Mouse (Mus musculus) CH12.LX (cell line): ENCODE results near the gene Mcam. TPM values are rescaled to one million over a fixed set of nuclear protein-coding genes. Genes with fewer than 3 reads are reported as not detected.

Experiments used
- DNase-seq: peaks from one replicate; pipeline ENCODE4 v3.0.0-alpha.2; 2013; ENCODE audit errors: extremely low read depth
- H3K27ac ChIP-seq: 2 replicates; pipeline ENCODE4 v1.5.1; 2012; ENCODE audit warnings: low read depth, mild to moderate bottlenecking, control low read depth, moderate library complexity; ENCODE audit not compliant: insufficient read depth
- H3K27me3 ChIP-seq: replicated peaks from 2 replicates; pipeline ENCODE3; 2012; ENCODE audit warnings: inconsistent platforms
- H3K36me3 ChIP-seq, 2 experiments: replicated peaks in 1 of 2; 2 replicates each; pipeline versions ENCODE3 to v1.6.1; 2012; ENCODE audit warnings: inconsistent platforms in 1 of 2, low read length in 1 of 2, mild to moderate bottlenecking in 1 of 2, mixed read lengths in 1 of 2, moderate library complexity in 1 of 2; ENCODE audit not compliant: control insufficient read depth in 1 of 2, insufficient read depth in 1 of 2
- H3K4me1 ChIP-seq, 2 experiments: 2 replicates each; pipeline ENCODE4 v1.6.1; 2012; ENCODE audit warnings: inconsistent platforms in 1 of 2, moderate library complexity in 1 of 2; ENCODE audit not compliant: insufficient read depth in 2 of 2, control insufficient read depth in 1 of 2
- H3K4me2 ChIP-seq: 2 replicates; pipeline ENCODE4 v1.6.1; 2012; ENCODE audit warnings: low read depth, mild to moderate bottlenecking, control low read depth; ENCODE audit not compliant: poor library complexity, insufficient read depth, severe bottlenecking
- H3K4me3 ChIP-seq, 3 experiments: fragments of 150-350 bp in 1 of 3; sonication (generic) in 1 of 3; replicated peaks in 1 of 3; 2 replicates each; pipeline versions ENCODE3 to v1.5.1; 2011 to 2012; ENCODE audit warnings: low read depth in 2 of 3, low read length in 2 of 3, mild to moderate bottlenecking in 2 of 3, moderate library complexity in 2 of 3, control low read depth in 1 of 3, improper control_type of control experiment in 1 of 3, inconsistent platforms in 1 of 3, mixed read lengths in 1 of 3; ENCODE audit not compliant: poor library complexity in 1 of 3
- H3K79me2 ChIP-seq: replicated peaks from 2 replicates; pipeline ENCODE4 v1.6.1; 2012; ENCODE audit warnings: mild to moderate bottlenecking, moderate library complexity; ENCODE audit not compliant: control insufficient read depth, poor library complexity, insufficient read depth, severe bottlenecking; ENCODE audit errors: extremely low read depth
- H3K9ac ChIP-seq: 2 replicates; pipeline ENCODE4 v1.6.1; 2012; ENCODE audit warnings: low read depth, mild to moderate bottlenecking, control low read depth, moderate library complexity; ENCODE audit not compliant: insufficient read depth
- H3K9me3 ChIP-seq: replicated peaks from 2 replicates; pipeline ENCODE3; 2012; ENCODE audit warnings: low read length, inconsistent platforms, mixed read lengths
- CTCF ChIP-seq, 2 experiments: IDR thresholded peaks in 1 of 2; conservative IDR thresholded peaks in 1 of 2; 2 replicates each; pipeline ENCODE4 v1.5.1; 2011 to 2012; ENCODE audit warnings: low read depth in 2 of 2, low read length in 2 of 2, improper control_type of control experiment in 1 of 2, inconsistent platforms in 1 of 2, mild to moderate bottlenecking in 1 of 2, moderate library complexity in 1 of 2
- E2F4 ChIP-seq: IDR thresholded peaks from 2 replicates; pipeline ENCODE4 v1.6.1; 2011; ENCODE audit warnings: low read depth, low read length, improper control_type of control experiment; ENCODE audit not compliant: insufficient replicate concordance
- ELF1 ChIP-seq: IDR thresholded peaks from 2 replicates; pipeline ENCODE4 v1.6.1; 2014; ENCODE audit warnings: low read depth, mild to moderate bottlenecking, inconsistent platforms, low read length, improper control_type of control experiment
- EP300 ChIP-seq: IDR thresholded peaks from 2 replicates; pipeline ENCODE4 v1.6.1; 2011; ENCODE audit warnings: low read length, improper control_type of control experiment
- MAFK ChIP-seq: IDR thresholded peaks from 2 replicates; pipeline ENCODE4 v1.6.1; 2011; ENCODE audit warnings: low read length, improper control_type of control experiment; ENCODE audit not compliant: insufficient replicate concordance
- MEF2A ChIP-seq: IDR thresholded peaks from 2 replicates; pipeline ENCODE4 v1.6.1; 2014; ENCODE audit warnings: low read depth, mild to moderate bottlenecking, inconsistent platforms, low read length, improper control_type of control experiment, borderline replicate concordance
- MXI1 ChIP-seq: IDR thresholded peaks from 2 replicates; pipeline ENCODE4 v1.6.1; 2011; ENCODE audit warnings: mild to moderate bottlenecking, low read depth, low read length, improper control_type of control experiment
- POLR2AphosphoS2 ChIP-seq: IDR thresholded peaks from 2 replicates; pipeline ENCODE4 v1.6.1; 2011; ENCODE audit warnings: low read depth, low read length, improper control_type of control experiment
- RCOR1 ChIP-seq: conservative IDR thresholded peaks from 2 replicates; pipeline ENCODE4 v1.6.1; 2012; ENCODE audit warnings: low read depth, mild to moderate bottlenecking, inconsistent platforms, low read length, improper control_type of control experiment
- TBP ChIP-seq: conservative IDR thresholded peaks from 2 replicates; pipeline ENCODE4 v1.6.1; 2011; ENCODE audit warnings: low read depth, low read length, improper control_type of control experiment
- USF1 ChIP-seq: IDR thresholded peaks from 2 replicates; pipeline ENCODE4 v1.6.1; 2014; ENCODE audit warnings: low read depth, mild to moderate bottlenecking, inconsistent platforms, low read length, improper control_type of control experiment
- dilution Hi-C: fragments of 300-500 bp; cut with MboI; formaldehyde crosslinking; loops from 2 replicates; pipeline ENCODE4 v1.14.3; 2020; ENCODE audit warnings: low sequenced_read_pairs; ENCODE audit not compliant: extremely low pct_unique_long_range_greater_than_20kb, extremely low pct_ligation_motif_present
- in situ Hi-C: fragments of 300-500 bp; cut with MboI; formaldehyde crosslinking; loops from 3 replicates; pipeline ENCODE4 v1.14.3; 2019; ENCODE audit warnings: low sequenced_read_pairs, low pct_ligation_motif_present, low pct_unique_long_range_greater_than_20kb, mixed read lengths
- polyA plus RNA-seq: library from polyadenylated mRNA; unstranded; fragments of >175 nt; gene quantifications from 2 replicates; pipeline ENCODE4 v1.2.1, GENCODE M21; 2012; ENCODE audit warnings: low read depth; ENCODE audit not compliant: insufficient read length
- total RNA-seq, 2 experiments: library from RNA; depleted of rRNA; stranded (reverse); fragments of 300-350 nt in 1 of 2; fragments of >200 nt in 1 of 2; gene quantifications; 2 replicates each; pipeline ENCODE4 v1.2.3; 2012 to 2014

The Mcam gene
- total and polyA plus RNA-seq, 3 experiments = 0.40 to 0.98 (median 0.56) TPM

DNA sequence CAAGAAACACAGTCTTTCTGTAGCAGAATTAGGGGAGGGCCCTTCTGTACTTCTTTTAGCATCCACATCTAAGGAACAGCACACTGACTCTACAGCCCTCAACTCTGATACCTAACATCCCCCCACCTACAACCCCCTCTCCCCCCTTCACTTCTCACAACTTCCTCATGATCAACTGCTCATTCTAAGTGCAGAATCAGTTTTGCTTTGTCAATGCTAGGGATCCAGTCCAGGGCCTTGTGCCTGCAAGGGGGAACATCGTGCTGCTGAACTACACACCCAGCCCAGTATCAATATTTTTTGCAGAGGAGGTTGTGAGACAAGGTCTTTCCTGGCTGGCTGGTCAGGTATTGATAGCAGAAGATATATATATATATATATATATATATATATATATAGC, 41.7 kb downstream of the Mcam start:
- H3K27me3 ChIP-seq = no peaks in the 10 kb centered on the region
- DNase-seq = no peak
- dilution Hi-C loops (no loop called here), in situ Hi-C loops (no loop called here)
- H3K4me1 ChIP-seq = peaks cover 13 to 56% of the 10 kb centered on the region in 2 experiments
- peak overlapping the region; percentile 41 for H3K9ac ChIP-seq
- TF ChIP-seq MAFK (no peak), EP300 (0 out of 2 replicates have a peak, but pooled peaks have one; percentile 5)
- peak overlapping the region; percentile 60 for H3K27ac ChIP-seq
- peaks cover 14% of the 10 kb centered on the region; the same call in 1 of the 2 replicates for H3K79me2 ChIP-seq
- peak overlapping the region; percentile 65 for H3K4me2 ChIP-seq
- H3K4me3 ChIP-seq = no peak overlapping the region
- no peaks in the 10 kb centered on the region for H3K9me3 ChIP-seq
- H3K36me3 ChIP-seq = peaks cover 11 to 51% of the 10 kb centered on the region in 2 experiments

DNA sequence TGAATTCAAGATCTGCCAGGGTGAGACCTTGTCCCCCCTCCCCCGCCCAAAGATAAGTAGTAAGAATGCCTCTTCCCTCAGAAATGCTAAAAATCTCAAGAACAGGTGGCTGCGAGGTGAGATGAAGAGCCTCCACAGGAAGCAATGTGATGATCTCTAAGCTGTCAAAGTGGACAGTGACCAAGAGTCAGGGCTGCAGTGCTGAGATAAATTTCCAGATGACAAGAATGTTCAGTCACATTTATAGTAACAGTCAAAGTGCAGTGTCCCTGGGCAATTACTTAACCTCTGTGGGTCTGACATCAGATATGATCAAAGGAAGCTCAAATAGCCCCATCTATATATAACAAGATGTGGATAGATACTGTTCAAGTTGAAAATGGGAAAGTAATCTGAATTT, 43.1 kb downstream of the Mcam start:
- dilution Hi-C loops (no loop called here), in situ Hi-C loops (no loop called here)
- no peak overlapping the region for H3K4me2 ChIP-seq
- no peak overlapping the region for H3K4me3 ChIP-seq
- peaks cover 14% of the 10 kb centered on the region for H3K79me2 ChIP-seq
- no peak for DNase-seq
- H3K4me1 ChIP-seq = peaks cover 13 to 61% of the 10 kb centered on the region in 2 experiments
- H3K27ac ChIP-seq = no peak overlapping the region
- no peaks in the 10 kb centered on the region for H3K27me3 ChIP-seq
- H3K9ac ChIP-seq = no peak overlapping the region
- H3K36me3 ChIP-seq = peaks cover 2 to 37% of the 10 kb centered on the region in 2 experiments
- TF ChIP-seq MEF2A = no peak
- TF ChIP-seq ELF1 = no peak
- TF ChIP-seq CTCF (conservative IDR thresholded peaks at IDR 0.05 in 1 of 2, IDR thresholded peaks at IDR 0.05 in 1 of 2; ENCODE audit: low read depth in 2 of 2, low read length in 2 of 2) = no peak
- TF ChIP-seq USF1 = no peak
- TF ChIP-seq POLR2AphosphoS2 = no peak
- no peak for TF ChIP-seq RCOR1
- no peak for TF ChIP-seq E2F4
- TF ChIP-seq MAFK = no peak
- TF ChIP-seq TBP = no peak
- TF ChIP-seq EP300 = no peak
- no peaks in the 10 kb centered on the region for H3K9me3 ChIP-seq

DNA sequence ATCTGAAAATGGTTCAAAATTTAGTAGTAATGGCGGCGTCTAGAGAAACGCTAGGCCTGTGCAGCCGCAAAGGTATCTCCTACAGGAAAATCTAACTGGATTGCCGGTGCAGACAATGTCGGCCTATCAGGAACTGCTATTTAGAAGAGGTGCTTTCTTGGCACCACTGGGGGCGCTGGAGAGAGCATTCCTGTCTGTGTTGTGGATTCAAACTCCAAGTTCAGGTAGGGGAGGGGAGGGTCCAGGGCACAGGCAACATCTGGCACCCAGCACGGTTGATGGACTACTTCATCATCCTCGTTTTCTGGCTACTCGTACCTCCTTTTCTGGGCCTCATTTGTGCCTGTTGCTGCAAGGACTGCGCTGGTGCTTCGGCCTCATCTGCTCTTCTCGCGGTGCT, 44.1 kb downstream of the Mcam start:
- peak; percentile 33 to 49; a peak in 3 of 4 replicates for TF ChIP-seq CTCF (conservative IDR thresholded peaks at IDR 0.05 in 1 of 2, IDR thresholded peaks at IDR 0.05 in 1 of 2; ENCODE audit: low read depth in 2 of 2, low read length in 2 of 2)
- no peak for TF ChIP-seq MXI1
- in situ Hi-C loops = no loop called here
- Histone ChIP-seq H3K36me3 (peaks cover 0 to 31% of the 10 kb centered on the region in 2 experiments), H3K79me2 (peaks cover 14% of the 10 kb centered on the region), H3K4me3 (no peak overlapping the region), H3K9ac (no peak overlapping the region), H3K4me2 (no peak overlapping the region), H3K27ac (no peak overlapping the region), H3K27me3 (no peaks in the 10 kb centered on the region), H3K4me1 (peaks cover 13 to 64% of the 10 kb centered on the region in 2 experiments), H3K9me3 (no peaks in the 10 kb centered on the region)
- dilution Hi-C loops = no loop called here
- DNase-seq = peak; percentile 46
